Mouse (Mus musculus): ENCODE measurements at regions not wholly inside any gene's neighbourhood (a gene's known extent, or its start where the extent isn't known, plus 50 kb on each side); places are given as distances from the start of the nearest gene placed in this dataset.

DNA sequence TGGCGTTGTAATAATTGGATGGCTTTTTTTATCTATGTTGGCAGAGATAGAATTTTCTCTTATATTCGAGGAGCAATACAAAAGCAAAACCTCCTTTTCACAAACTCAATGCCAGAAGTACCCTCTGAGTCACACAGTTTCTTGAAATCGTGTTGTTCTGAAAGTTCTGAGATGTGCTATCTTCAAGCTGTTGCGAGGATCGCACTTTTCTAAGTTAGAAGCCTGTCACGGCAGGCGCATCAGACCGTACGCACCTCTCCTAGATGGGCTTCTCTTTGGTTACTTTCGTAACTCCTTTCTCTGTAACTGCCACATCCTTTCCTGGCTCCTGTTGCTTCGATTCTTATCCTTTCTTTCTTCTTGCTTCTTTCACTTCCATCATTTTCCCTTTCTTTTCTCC lies 271.2 kb upstream of the Arrdc3 start:
- Histone ChIP-seq H3K27ac (replicated peaks) (no peak overlapping the region), H3K27me3 (ENCODE audit: low read depth, poor library complexity, severe bottlenecking) (no peaks in the 10 kb centered on the region; the same call in 1 of the 2 replicates), H3K4me1 (peaks cover 2% of the 10 kb centered on the region; the same call in 1 of the 2 replicates), H3K9me3 (replicated peaks) (no peaks in the 10 kb centered on the region), H3K4me3 (no peak overlapping the region), H3K36me3 (no peaks in the 10 kb centered on the region)
- WGBS = 88% methylated on average over 11 of the region's 11 CpGs
- no peak for DNase-seq (ENCODE audit: low spot score)

DNA sequence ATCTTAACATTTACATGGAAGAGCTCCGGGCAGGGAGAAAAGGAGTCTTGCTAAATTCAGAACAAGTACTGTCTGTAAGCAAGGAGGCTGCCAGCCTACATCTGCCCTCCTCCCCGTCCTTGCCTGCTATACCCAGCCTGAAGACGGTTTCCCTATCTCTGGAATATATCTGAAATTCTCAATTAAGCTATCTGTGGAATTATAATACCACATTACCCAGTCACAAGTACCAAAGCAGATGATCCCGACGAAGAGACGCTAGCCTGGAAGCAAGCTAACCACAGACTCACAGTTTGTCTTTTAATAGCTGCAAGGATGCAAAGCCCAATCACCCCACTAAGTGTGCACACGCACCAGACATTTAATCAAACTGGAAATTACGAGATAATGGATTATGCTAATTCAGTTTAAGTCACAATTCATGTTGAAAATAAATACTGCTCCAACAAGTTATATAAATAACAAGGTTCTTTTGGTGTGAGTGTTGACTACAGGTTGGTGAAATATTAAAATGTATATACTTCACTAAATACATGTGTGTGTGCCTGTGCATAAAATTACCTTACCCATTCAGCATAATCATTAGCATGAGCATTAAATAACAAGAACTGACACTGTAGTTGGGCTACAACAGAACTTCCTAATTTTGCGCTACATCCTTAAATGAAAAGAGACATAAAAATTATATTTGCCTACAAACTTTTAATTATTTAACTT lies 269.9 kb upstream of the Arrdc3 start:
- Histone ChIP-seq H3K9me3 (replicated peaks) (no peaks in the 10 kb centered on the region), H3K27ac (replicated peaks) (no peak overlapping the region), H3K4me3 (no peak overlapping the region), H3K36me3 (no peaks in the 10 kb centered on the region), H3K4me1 (peaks cover 2% of the 10 kb centered on the region; the same call in 1 of the 2 replicates), H3K27me3 (ENCODE audit: low read depth, poor library complexity, severe bottlenecking) (no peaks in the 10 kb centered on the region; the same call in 1 of the 2 replicates)
- DNase-seq (ENCODE audit: low spot score) = no peak
- 82% methylated on average over 9 of the region's 9 CpGs for WGBS

DNA sequence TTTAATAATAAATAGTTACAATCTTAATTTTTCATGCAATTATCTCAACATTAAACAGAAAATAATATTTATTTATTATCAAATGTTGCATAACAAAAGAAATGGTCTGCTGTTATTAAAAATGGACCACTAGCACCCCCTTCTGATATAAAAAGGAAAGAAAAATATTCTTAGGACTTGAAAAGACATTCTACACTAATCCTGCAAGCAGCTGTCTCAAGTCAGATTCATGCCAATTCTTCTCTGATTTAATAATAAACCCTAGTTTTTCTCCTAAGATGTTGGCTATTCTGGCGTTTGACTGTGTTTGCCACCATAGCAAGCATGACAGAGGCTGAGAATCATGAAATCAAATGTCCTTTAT lies 269.3 kb upstream of the Arrdc3 start:
- no peak for DNase-seq (ENCODE audit: low spot score)
- H3K9me3 ChIP-seq (replicated peaks) = no peaks in the 10 kb centered on the region
- no peak overlapping the region for H3K27ac ChIP-seq (replicated peaks)
- peaks cover 2% of the 10 kb centered on the region; the same call in 1 of the 2 replicates for H3K4me1 ChIP-seq
- whole genome bisulfite sequencing = 72% methylated on average over 1 of the region's 1 CpGs
- H3K27me3 ChIP-seq (ENCODE audit: low read depth, poor library complexity, severe bottlenecking) = no peaks in the 10 kb centered on the region; the same call in 1 of the 2 replicates
- H3K36me3 ChIP-seq = no peaks in the 10 kb centered on the region
- no peak overlapping the region for H3K4me3 ChIP-seq

DNA sequence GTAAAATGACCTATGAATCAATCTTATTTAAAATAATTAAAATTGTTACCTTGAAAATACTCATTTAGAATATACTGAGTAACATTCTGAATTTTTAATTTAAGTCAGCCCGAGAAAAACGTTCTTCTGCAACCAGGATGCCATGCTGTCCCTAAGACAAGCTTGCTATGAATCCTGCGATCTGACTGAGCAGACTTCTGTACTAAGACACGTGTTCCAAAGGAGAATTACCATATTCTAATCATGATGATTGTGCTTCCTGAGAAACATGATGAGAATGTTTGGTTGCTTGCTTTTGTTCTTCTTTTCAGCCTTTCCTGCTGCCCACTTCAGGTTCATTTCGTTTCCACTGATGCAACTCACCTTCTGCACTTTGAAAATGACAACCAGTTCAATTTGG lies 268.2 kb upstream of the Arrdc3 start:
- Histone ChIP-seq H3K27me3 (ENCODE audit: low read depth, poor library complexity, severe bottlenecking) (peaks cover 4% of the 10 kb centered on the region; the same call in 1 of the 2 replicates), H3K9me3 (replicated peaks) (no peaks in the 10 kb centered on the region), H3K36me3 (no peaks in the 10 kb centered on the region), H3K27ac (replicated peaks) (no peak overlapping the region; the same call in 1 of the 2 replicates), H3K4me1 (peaks cover 2% of the 10 kb centered on the region; the same call in 1 of the 2 replicates), H3K4me3 (no peak overlapping the region)
- DNase-seq (ENCODE audit: low spot score) = no peak
- 69% methylated on average over 5 of the region's 5 CpGs for WGBS

DNA sequence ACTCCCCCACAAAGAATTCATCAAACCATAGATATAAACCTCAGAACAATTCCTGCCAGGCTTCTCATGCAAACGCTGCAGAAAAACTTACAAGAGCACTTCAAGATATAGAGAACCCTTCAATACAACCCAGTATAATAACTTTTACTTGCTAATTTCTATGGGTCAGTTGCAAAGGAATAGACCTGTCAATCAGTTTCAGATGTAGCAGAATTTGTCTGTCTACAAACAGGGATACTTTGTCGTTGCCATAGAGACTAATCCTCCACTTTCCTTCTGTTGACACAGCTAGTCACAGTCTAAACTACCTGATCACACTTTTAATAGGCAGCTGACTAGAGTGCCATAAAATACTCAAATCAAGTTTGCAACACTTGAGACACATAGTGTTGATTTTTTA lies 260.2 kb upstream of the Arrdc3 start:
- no peaks in the 10 kb centered on the region for H3K9me3 ChIP-seq (replicated peaks)

DNA sequence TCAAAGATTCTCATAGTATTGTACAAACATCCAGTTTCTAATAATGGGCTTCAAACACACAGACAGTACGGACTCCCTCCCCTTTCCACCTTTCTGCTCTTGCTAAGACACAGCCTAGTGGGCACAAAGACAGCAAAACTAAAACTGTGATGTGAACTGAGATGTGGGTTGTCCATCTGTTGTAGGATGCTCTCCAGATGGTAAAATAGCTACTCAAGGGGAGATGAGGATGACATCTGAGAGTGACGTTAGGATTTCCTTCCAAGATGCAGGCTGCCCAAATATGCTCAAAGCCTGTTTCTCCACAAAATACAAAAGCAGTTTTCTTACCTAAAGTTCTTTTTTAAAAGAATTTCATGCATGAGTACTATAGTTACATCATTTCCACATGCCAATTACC lies 241.8 kb upstream of the Arrdc3 start:
- Histone ChIP-seq H3K36me3 (no peaks in the 10 kb centered on the region), H3K4me3 (no peak overlapping the region), H3K4me1 (no peaks in the 10 kb centered on the region), H3K9me3 (replicated peaks) (no peaks in the 10 kb centered on the region), H3K27me3 (ENCODE audit: low read depth, poor library complexity, severe bottlenecking) (0 out of 2 replicates have a peak, but pooled peaks cover 6% of the 10 kb centered on the region), H3K27ac (replicated peaks) (no peak overlapping the region)
- WGBS = 80% methylated on average over 2 of the region's 2 CpGs
- no peak for DNase-seq (ENCODE audit: low spot score)

More for the DNA sequence above, 260.2 kb upstream of the Arrdc3 start:
- H3K36me3 ChIP-seq = no peaks in the 10 kb centered on the region
- no peak overlapping the region for H3K27ac ChIP-seq (replicated peaks)
- peaks cover 20% of the 10 kb centered on the region for H3K27me3 ChIP-seq (ENCODE audit: low read depth, poor library complexity, severe bottlenecking)
- WGBS = 11% methylated on average over 2 of the region's 2 CpGs
- DNase-seq (ENCODE audit: low spot score) = no peak
- no peak overlapping the region for H3K4me3 ChIP-seq
- peaks cover 33% of the 10 kb centered on the region for H3K4me1 ChIP-seq

DNA sequence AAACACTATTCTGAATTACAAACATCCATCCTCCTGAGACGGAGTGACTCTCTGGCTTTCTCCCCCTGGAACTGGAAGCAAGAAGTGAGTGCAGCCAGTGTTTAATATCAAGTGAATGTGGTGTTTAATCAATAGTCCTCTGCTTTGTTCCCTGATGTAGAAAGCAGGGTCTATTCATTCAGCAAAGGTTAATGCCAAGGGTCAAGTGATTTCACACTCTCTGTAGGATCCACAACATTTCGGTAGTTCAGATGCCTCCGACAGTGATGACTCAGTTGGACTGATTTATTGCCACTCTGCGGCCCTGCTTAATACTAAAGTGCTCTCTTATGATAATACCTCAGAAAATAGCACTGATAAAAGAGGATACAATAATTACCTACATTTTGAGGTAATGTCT lies 235.6 kb upstream of the Arrdc3 start:
- Histone ChIP-seq H3K4me1 (peaks cover 25% of the 10 kb centered on the region), H3K9me3 (replicated peaks) (no peaks in the 10 kb centered on the region), H3K36me3 (no peaks in the 10 kb centered on the region), H3K4me3 (no peak overlapping the region), H3K27ac (replicated peaks) (0 out of 2 replicates have a peak overlapping the region, but pooled peaks have one; percentile 19), H3K27me3 (ENCODE audit: low read depth, poor library complexity, severe bottlenecking) (0 out of 2 replicates have a peak, but pooled peaks cover 6% of the 10 kb centered on the region)
- DNase-seq (ENCODE audit: low spot score) = peak; percentile 16
- 20% methylated on average over 4 of the region's 4 CpGs for WGBS

DNA sequence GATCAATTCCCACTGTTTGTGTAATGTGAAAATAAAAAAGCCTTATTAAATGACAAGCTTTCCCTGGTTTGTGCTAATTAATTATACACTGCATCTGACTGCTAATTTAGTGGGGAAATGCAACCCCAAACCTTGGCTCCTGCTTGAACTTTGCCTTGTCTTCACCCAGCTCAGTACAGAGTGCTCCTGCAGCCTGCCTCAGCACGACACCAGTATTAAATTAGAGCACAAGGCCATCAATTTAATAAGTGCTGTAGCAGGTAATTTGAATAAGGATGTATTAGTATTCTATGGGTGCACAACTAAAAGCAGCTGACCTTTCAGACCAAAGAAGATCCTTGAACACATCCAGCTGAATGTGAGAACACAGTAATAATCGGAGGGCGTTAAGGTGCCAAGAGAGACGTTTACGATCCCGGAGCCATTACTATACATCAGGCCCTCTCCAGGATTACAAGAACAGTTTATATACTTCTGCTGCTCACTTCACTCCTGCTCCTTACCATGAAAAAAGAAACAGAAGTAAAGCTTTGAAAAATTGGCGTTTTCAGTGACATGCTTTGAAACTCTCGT lies 230.1 kb upstream of the Arrdc3 start:
- WGBS = 86% methylated on average over 8 of the region's 8 CpGs
- H3K27me3 ChIP-seq (ENCODE audit: low read depth, poor library complexity, severe bottlenecking) = no peaks in the 10 kb centered on the region
- DNase-seq (ENCODE audit: low spot score) = no peak
- H3K9me3 ChIP-seq (replicated peaks) = no peaks in the 10 kb centered on the region
- no peak overlapping the region for H3K4me3 ChIP-seq
- no peak overlapping the region for H3K27ac ChIP-seq (replicated peaks)
- H3K36me3 ChIP-seq = no peaks in the 10 kb centered on the region
- H3K4me1 ChIP-seq = peaks cover 12% of the 10 kb centered on the region

DNA sequence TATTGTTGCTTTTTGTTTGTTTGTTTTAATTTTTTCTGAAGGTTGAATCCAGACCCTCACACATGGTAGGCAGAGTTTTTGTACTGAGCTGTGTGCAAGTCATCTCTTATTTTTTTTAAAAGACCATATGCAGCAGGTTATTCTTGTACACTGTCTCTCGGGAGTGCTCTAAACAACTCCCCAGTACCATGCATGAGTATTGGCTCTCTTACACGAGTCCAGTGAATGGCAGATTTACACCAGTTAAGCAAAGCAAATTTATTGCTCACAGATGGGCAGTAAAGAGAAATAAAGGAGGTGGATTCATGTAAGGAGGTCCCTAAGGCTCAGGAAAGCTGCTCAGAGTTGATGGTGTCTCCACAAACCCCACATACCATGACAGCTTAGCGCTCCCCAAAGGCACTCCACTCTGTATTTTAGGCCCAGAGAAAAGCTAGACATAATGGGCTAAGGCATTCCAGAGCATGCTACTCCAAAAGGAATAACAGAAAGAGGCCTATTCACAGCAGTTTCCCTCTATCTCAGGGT lies 216.9 kb upstream of the Arrdc3 start:
- no peak overlapping the region for H3K4me3 ChIP-seq
- no peaks in the 10 kb centered on the region for H3K36me3 ChIP-seq
- no peak overlapping the region for H3K27ac ChIP-seq (replicated peaks)
- WGBS = 81% methylated on average over 3 of the region's 3 CpGs
- no peak for DNase-seq (ENCODE audit: low spot score)
- no peaks in the 10 kb centered on the region for H3K4me1 ChIP-seq
- H3K27me3 ChIP-seq (ENCODE audit: low read depth, poor library complexity, severe bottlenecking) = no peaks in the 10 kb centered on the region
- no peaks in the 10 kb centered on the region for H3K9me3 ChIP-seq (replicated peaks)

DNA sequence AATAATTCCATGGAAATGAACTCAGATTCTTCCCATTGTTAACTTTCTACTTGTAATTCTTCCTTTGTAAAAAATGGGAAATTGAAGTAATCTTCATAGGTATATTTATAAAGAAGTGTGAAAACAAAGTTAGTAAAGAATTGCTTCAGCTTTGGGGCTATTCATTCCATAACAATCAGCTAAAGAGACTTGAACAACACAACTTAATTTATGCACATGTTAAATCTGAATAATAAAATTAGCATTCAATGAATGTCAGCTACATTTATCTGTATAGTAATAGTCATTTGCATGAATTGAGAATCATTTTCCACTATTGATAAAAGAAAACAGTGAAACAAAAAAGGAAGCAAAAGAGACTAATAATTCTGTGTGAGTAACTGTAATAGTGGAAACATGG lies 193.3 kb upstream of the Arrdc3 start:
- no peak for DNase-seq (ENCODE audit: low spot score)
- Histone ChIP-seq H3K36me3 (no peaks in the 10 kb centered on the region), H3K9me3 (replicated peaks) (no peaks in the 10 kb centered on the region), H3K4me3 (no peak overlapping the region), H3K4me1 (no peaks in the 10 kb centered on the region), H3K27me3 (ENCODE audit: low read depth, poor library complexity, severe bottlenecking) (no peaks in the 10 kb centered on the region), H3K27ac (replicated peaks) (no peak overlapping the region)

DNA sequence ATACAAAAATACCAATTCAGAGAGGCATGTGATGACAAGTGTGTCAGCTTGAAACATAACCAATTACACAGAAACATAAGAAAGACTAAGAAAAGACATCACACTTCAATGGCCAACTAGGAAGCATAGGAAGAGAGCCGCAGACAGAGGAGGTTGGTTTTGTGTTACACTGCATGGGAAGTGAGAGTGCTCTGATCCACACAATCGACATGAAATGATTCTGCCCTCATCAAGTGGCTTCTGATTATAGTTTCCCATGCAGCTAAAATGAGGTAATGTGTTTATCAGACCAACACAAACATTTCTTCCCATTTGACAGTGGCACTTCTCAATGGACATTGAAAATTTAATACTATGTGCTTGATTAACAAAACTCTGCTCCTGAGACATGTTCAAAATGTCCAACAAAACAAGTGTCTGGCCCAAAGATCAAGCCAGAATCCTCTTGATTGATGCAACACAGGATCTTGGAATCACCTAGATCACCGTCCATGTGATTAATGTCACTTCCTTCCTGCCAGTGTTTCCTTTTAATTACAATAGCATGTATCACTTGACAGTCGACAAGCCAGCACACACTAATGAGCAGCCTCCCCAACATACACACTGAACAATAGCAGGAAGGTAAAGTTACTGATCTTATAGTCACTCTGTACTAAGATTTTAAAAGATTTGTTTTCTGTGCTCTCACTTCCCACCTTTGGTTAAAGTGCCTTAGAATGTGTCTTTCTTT lies 192.4 kb upstream of the Arrdc3 start:
- no peak for DNase-seq (ENCODE audit: low spot score)
- H3K27me3 ChIP-seq (ENCODE audit: low read depth, poor library complexity, severe bottlenecking) = no peaks in the 10 kb centered on the region
- no peaks in the 10 kb centered on the region for H3K4me1 ChIP-seq
- no peak overlapping the region for H3K4me3 ChIP-seq
- no peaks in the 10 kb centered on the region for H3K9me3 ChIP-seq (replicated peaks)
- H3K36me3 ChIP-seq = no peaks in the 10 kb centered on the region
- 82% methylated on average over 4 of the region's 4 CpGs for WGBS
- no peak overlapping the region for H3K27ac ChIP-seq (replicated peaks)

DNA sequence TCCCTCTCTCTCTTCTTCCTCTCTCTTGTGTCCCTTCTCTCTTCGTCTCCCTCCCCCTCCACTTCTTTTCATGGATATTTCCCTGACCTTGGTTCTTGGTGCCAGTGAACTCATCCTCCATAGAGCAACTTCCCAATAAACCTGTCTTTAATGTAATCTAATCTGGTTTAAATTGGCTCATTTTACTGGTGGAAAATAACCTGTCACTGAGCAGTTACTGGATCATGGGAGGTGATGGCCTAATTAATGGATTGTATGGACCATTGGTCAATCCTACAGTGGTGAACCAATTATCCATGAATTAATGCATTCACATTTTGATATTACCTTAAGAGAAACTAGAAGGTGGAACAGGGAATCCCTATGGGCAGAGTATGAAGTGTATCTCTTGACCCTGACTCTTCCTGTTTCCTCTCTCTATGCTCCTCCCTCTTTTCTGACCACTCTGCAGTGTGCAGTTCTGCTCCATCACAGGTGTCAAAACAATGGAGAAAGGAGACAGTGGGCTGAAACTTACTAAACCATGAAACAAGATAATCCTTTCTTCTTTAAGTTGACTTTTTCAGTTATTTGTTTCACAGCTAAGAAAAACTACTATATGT lies 187.5 kb upstream of the Arrdc3 start:
- no peaks in the 10 kb centered on the region for H3K27me3 ChIP-seq (ENCODE audit: low read depth, poor library complexity, severe bottlenecking)
- DNase-seq (ENCODE audit: low spot score) = no peak
- 73% methylated on average over 1 of the region's 1 CpGs for WGBS

More for the DNA sequence above, 187.5 kb upstream of the Arrdc3 start:
- Histone ChIP-seq H3K9me3 (replicated peaks) (no peaks in the 10 kb centered on the region), H3K4me1 (no peaks in the 10 kb centered on the region), H3K27ac (replicated peaks) (no peak overlapping the region), H3K4me3 (no peak overlapping the region), H3K36me3 (no peaks in the 10 kb centered on the region)
